9 mouse cellular contexts compared by ENCODE assay signal in the genomic region with DNA sequence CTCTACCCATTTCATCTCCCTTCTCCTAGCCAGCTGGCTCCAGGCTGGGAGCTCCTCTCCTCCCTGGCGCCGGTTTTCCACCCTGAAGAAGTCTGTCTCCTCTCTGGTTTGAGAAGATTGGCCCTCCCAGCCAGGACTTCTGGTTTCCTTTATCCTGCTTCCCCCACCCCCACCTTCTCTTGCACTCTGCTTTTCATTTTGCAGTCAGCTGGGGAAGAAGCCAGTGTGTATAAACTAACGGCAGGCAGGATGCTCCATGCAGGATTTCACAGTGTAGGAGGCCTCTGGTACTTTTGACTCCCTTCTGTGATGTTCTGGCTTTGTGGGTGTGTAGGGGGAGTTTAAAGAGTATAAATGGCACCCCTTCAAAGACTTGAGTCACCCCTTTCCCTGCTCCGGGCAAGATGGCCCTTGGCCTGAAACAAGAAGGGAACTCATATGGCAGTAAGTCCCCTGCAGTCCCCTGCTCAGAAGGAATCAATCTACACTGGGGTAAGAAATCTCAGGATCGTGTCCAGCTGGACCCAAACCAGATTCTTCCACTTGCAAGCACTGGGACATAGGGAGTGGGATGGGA. TPM values are rescaled to one million over a fixed set of nuclear protein-coding genes. Genes with fewer than 3 reads are reported as not detected.
DNase-seq lines count a peak whose midpoint lies in the region; ATAC-seq and TF ChIP-seq lines count a peak whose summit lies in the region.
"Had no signal": no experiment of that assay in that cellular context is flagged by ENCODE, and none has a peak within 500 bp of the region (broad histone marks: within the 10 kb centered on the region; RNA-seq: fewer than 3 reads in every experiment).

No protein-coding gene starts in this region.

- no peaks in the 10 kb centered on the region for H3K9me3 ChIP-seq in midbrain, postnatal 0 days (ENCODE audit: low read length)
- H3K9me3 ChIP-seq in midbrain, embryonic 10.5 days (replicated peaks), result no peaks in the 10 kb centered on the region
- no peaks in the 10 kb centered on the region for H3K9me3 ChIP-seq in intestine, embryonic 14.5 days (ENCODE audit: control insufficient read depth, low read length)
- no peaks in the 10 kb centered on the region for H3K9me3 ChIP-seq in stomach, embryonic 16.5 days (replicated peaks; ENCODE audit: control insufficient read depth, low read length)

- intact Hi-C loops in gastrocnemius, adult 2 months (cut with DNase I), result no loop called here

- H3K27ac ChIP-seq in gastrocnemius, adult 2 months, result peak overlapping the region; percentile 41
- H3K27ac ChIP-seq in midbrain, postnatal 0 days (ENCODE audit: low read depth, low read length), result no peak overlapping the region
- H3K27ac ChIP-seq in midbrain, embryonic 10.5 days (replicated peaks), result no peak overlapping the region
- H3K27ac ChIP-seq in intestine, embryonic 14.5 days (ENCODE audit: low read depth), result peak overlapping the region; percentile 79
- peak overlapping the region; percentile 82 for H3K27ac ChIP-seq in stomach, embryonic 16.5 days (ENCODE audit: low read length)

- no peaks in the 10 kb centered on the region for H3K27me3 ChIP-seq in midbrain, postnatal 0 days (ENCODE audit: insufficient read depth, low read length)
- H3K27me3 ChIP-seq in midbrain, embryonic 10.5 days (ENCODE audit: low read depth, poor library complexity, severe bottlenecking), result no peaks in the 10 kb centered on the region
- no peaks in the 10 kb centered on the region for H3K27me3 ChIP-seq in intestine, embryonic 14.5 days (replicated peaks; ENCODE audit: control insufficient read depth, insufficient read depth, low read length)
- H3K27me3 ChIP-seq in stomach, embryonic 16.5 days (ENCODE audit: control insufficient read depth, insufficient read depth, low read length), result no peaks in the 10 kb centered on the region

- no peaks in the 10 kb centered on the region for H3K4me1 ChIP-seq in midbrain, postnatal 0 days (ENCODE audit: insufficient read depth, low read length)
- no peaks in the 10 kb centered on the region for H3K4me1 ChIP-seq in midbrain, embryonic 10.5 days
- H3K4me1 ChIP-seq in intestine, embryonic 14.5 days (replicated peaks; ENCODE audit: control insufficient read depth, insufficient read depth, low read length), result peaks cover 4% of the 10 kb centered on the region; the same call in 1 of the 2 replicates
- peaks cover 8% of the 10 kb centered on the region for H3K4me1 ChIP-seq in stomach, embryonic 16.5 days (ENCODE audit: control insufficient read depth, insufficient read depth, low read length)

- H3K4me3 ChIP-seq in gastrocnemius, adult 2 months, result no peak overlapping the region
- H3K4me3 ChIP-seq in midbrain, postnatal 0 days (ENCODE audit: low read depth, low read length), result no peak overlapping the region
- H3K4me3 ChIP-seq in midbrain, embryonic 10.5 days, result no peak overlapping the region
- no peak overlapping the region for H3K4me3 ChIP-seq in intestine, embryonic 14.5 days (ENCODE audit: low read depth, low read length)
- H3K4me3 ChIP-seq in stomach, embryonic 16.5 days (replicated peaks; ENCODE audit: low read length), result no peak overlapping the region

- DNase-seq in gastrocnemius, adult 2 months, result peak; percentile 49
- no peak for DNase-seq in gastrocnemius, adult 8-10 months (ENCODE audit: low spot score in 2 of 2)
- peak; percentile 35 for DNase-seq in midbrain, postnatal 0 days (ENCODE audit: low spot score)
- DNase-seq in midbrain, embryonic 10.5 days (ENCODE audit: low spot score), result no peak
- DNase-seq in intestine, embryonic 14.5 days (ENCODE audit: low spot score), result no peak
- DNase-seq: adrenal gland, postnatal 25 days had no signal

- H3K36me3 ChIP-seq in midbrain, postnatal 0 days (ENCODE audit: insufficient read depth, low read length), result no peaks in the 10 kb centered on the region
- no peaks in the 10 kb centered on the region for H3K36me3 ChIP-seq in midbrain, embryonic 10.5 days
- no peaks in the 10 kb centered on the region for H3K36me3 ChIP-seq in intestine, embryonic 14.5 days (ENCODE audit: control insufficient read depth, insufficient read depth, low read length)
- no peaks in the 10 kb centered on the region for H3K36me3 ChIP-seq in stomach, embryonic 16.5 days (ENCODE audit: control insufficient read depth, insufficient read depth, low read length)

- no peak overlapping the region for H3K4me2 ChIP-seq in midbrain, postnatal 0 days (ENCODE audit: low read depth, low read length, poor library complexity, severe bottlenecking)
- H3K4me2 ChIP-seq in intestine, embryonic 14.5 days (ENCODE audit: low read length), result peak overlapping the region; percentile 18; the same call in 1 of the 2 replicates
- H3K4me2 ChIP-seq in stomach, embryonic 16.5 days (ENCODE audit: low read depth, low read length), result no peak overlapping the region

- 54% methylated on average over 5 of the region's 5 CpGs for WGBS in midbrain, postnatal 0 days
- WGBS in midbrain, embryonic 10.5 days, result 61% methylated on average over 5 of the region's 5 CpGs
- 28% methylated on average over 5 of the region's 5 CpGs for WGBS in intestine, embryonic 14.5 days
- 33% methylated on average over 5 of the region's 5 CpGs for WGBS in stomach, embryonic 16.5 days

- no peak overlapping the region for H3K9ac ChIP-seq in midbrain, postnatal 0 days (replicated peaks; ENCODE audit: low read length, poor library complexity, severe bottlenecking)
- no peak overlapping the region for H3K9ac ChIP-seq in intestine, embryonic 14.5 days (ENCODE audit: low read length)
- peak overlapping the region; percentile 49 for H3K9ac ChIP-seq in stomach, embryonic 16.5 days (ENCODE audit: low read length)

- TF ChIP-seq CTCF in gastrocnemius, adult 2 months (IDR thresholded peaks at IDR 0.05), result no peak
- TF ChIP-seq CTCF in midbrain, postnatal 0 days (IDR thresholded peaks at IDR 0.05), result no peak

- no peak for ATAC-seq in midbrain, postnatal 0 days (ENCODE audit: low FRiP score)
- ATAC-seq in intestine, embryonic 14.5 days (replicated peaks; ENCODE audit: low FRiP score, low TSS enrichment, low read depth), result peak; percentile 68; the same call in 1 of the 2 replicates
- peak; percentile 77 for ATAC-seq in stomach, embryonic 16.5 days (ENCODE audit: insufficient read depth, low FRiP score)
- ATAC-seq in megakaryocyte-erythroid progenitor cell, adult 5-6 weeks (replicated peaks; ENCODE audit: low FRiP score, low TSS enrichment, poor library complexity, severe bottlenecking), result no peak
- ATAC-seq in erythroblast, adult 5-6 weeks (replicated peaks; ENCODE audit: low FRiP score, poor library complexity, severe bottlenecking), result no peak

RNA-seq across cellular contexts. Expression of gene Ramp2, which starts 7.7 kb away (rescaled TPM):
- 10 to 100 TPM; 34.8 to 37.0 TPM for total RNA-seq in gastrocnemius, adult 2 months (2021)
- 10 to 100 TPM; 19.3 to 28.6 (median 25.4) TPM for total RNA-seq in gastrocnemius, adult 8-10 months (2022)
- total RNA-seq in midbrain, postnatal 0 days (2014; rRNA removed), result 55.0 and 67.5 TPM in 2 replicates
- 95.3 and 103 TPM in 2 replicates for polyA plus RNA-seq in midbrain, postnatal 0 days (2015; fragmentation: Nextera tagmentation; extraction: Ambion mirVana)
- 64.7 and 71.5 TPM in 2 replicates for polyA plus RNA-seq in midbrain, embryonic 10.5 days (2016; fragmentation: Nextera tagmentation; extraction: Ambion mirVana)
- 113 and 122 TPM in 2 replicates for polyA plus RNA-seq in intestine, embryonic 14.5 days (2014; fragmentation: Nextera tagmentation; extraction: Ambion mirVana)
- polyA plus RNA-seq in stomach, embryonic 16.5 days (2015; fragmentation: Nextera tagmentation; extraction: Ambion mirVana), result 95.8 and 106 TPM in 2 replicates
- total RNA-seq in megakaryocyte-erythroid progenitor cell, adult 5-6 weeks (2014; fragmentation: Nextera tagmentation), result not detected in 2 replicates
- not detected in 2 replicates for total RNA-seq in megakaryocyte-erythroid progenitor cell, adult 5-6 weeks (2017)
- total RNA-seq in erythroblast, adult 5-6 weeks (2015; ENCODE audit: low replicate concordance), result 2.7 TPM in 1 of 2 replicates, not detected in the other
- total RNA-seq in erythroblast, adult 5-6 weeks (2017; ENCODE audit: low replicate concordance), result not detected in 2 replicates

RNA-seq across cellular contexts. Expression of gene Ezh1, which starts 11.9 kb away (rescaled TPM):
- total RNA-seq in gastrocnemius, adult 2 months (2021), result 10 to 100 TPM; 25.9 to 26.3 TPM
- total RNA-seq in gastrocnemius, adult 8-10 months (2022), result 10 to 100 TPM; 24.3 to 31.0 (median 26.2) TPM
- total RNA-seq in midbrain, postnatal 0 days (2014; rRNA removed), result 26.5 and 40.0 TPM in 2 replicates
- polyA plus RNA-seq in midbrain, postnatal 0 days (2015; fragmentation: Nextera tagmentation; extraction: Ambion mirVana), result 25.4 and 25.9 TPM in 2 replicates
- polyA plus RNA-seq in midbrain, embryonic 10.5 days (2016; fragmentation: Nextera tagmentation; extraction: Ambion mirVana), result 11.1 and 11.2 TPM in 2 replicates
- polyA plus RNA-seq in intestine, embryonic 14.5 days (2014; fragmentation: Nextera tagmentation; extraction: Ambion mirVana), result 20.2 and 21.8 TPM in 2 replicates
- 18.5 and 21.8 TPM in 2 replicates for polyA plus RNA-seq in stomach, embryonic 16.5 days (2015; fragmentation: Nextera tagmentation; extraction: Ambion mirVana)
- total RNA-seq in megakaryocyte-erythroid progenitor cell, adult 5-6 weeks (2014; fragmentation: Nextera tagmentation), result 18.2 and 20.6 TPM in 2 replicates
- 13.8 and 20.3 TPM in 2 replicates for total RNA-seq in megakaryocyte-erythroid progenitor cell, adult 5-6 weeks (2017)
- total RNA-seq in erythroblast, adult 5-6 weeks (2015; ENCODE audit: low replicate concordance), result 161 and 177 TPM in 2 replicates
- 208 and 251 TPM in 2 replicates for total RNA-seq in erythroblast, adult 5-6 weeks (2017; ENCODE audit: low replicate concordance)

RNA-seq across cellular contexts. Expression of gene Vps25, which starts 15.3 kb away (rescaled TPM):
- 10 to 100 TPM; 40.2 to 53.4 TPM for total RNA-seq in gastrocnemius, adult 2 months (2021)
- 10 to 100 TPM; 44.9 to 48.1 (median 47.2) TPM for total RNA-seq in gastrocnemius, adult 8-10 months (2022)
- 77.3 and 82.3 TPM in 2 replicates for total RNA-seq in midbrain, postnatal 0 days (2014; rRNA removed)
- 130 and 144 TPM in 2 replicates for polyA plus RNA-seq in midbrain, postnatal 0 days (2015; fragmentation: Nextera tagmentation; extraction: Ambion mirVana)
- polyA plus RNA-seq in midbrain, embryonic 10.5 days (2016; fragmentation: Nextera tagmentation; extraction: Ambion mirVana), result 137 and 143 TPM in 2 replicates
- polyA plus RNA-seq in intestine, embryonic 14.5 days (2014; fragmentation: Nextera tagmentation; extraction: Ambion mirVana), result 143 and 150 TPM in 2 replicates
- 133 and 141 TPM in 2 replicates for polyA plus RNA-seq in stomach, embryonic 16.5 days (2015; fragmentation: Nextera tagmentation; extraction: Ambion mirVana)
- 112 and 137 TPM in 2 replicates for total RNA-seq in megakaryocyte-erythroid progenitor cell, adult 5-6 weeks (2014; fragmentation: Nextera tagmentation)
- total RNA-seq in megakaryocyte-erythroid progenitor cell, adult 5-6 weeks (2017), result 44.7 and 71.5 TPM in 2 replicates
- total RNA-seq in erythroblast, adult 5-6 weeks (2015; ENCODE audit: low replicate concordance), result 83.8 and 91.5 TPM in 2 replicates
- total RNA-seq in erythroblast, adult 5-6 weeks (2017; ENCODE audit: low replicate concordance), result 25.0 and 31.3 TPM in 2 replicates

RNA-seq across cellular contexts. Expression of gene Wnk4, which starts 22.2 kb away (rescaled TPM):
- total RNA-seq in gastrocnemius, adult 2 months (2021), result under 1 TPM; 0.08 to 0.22 TPM
- under 1 TPM in 3 of 4 experiments, not detected in 1; 0.12 to 0.49 (median 0.32) TPM for total RNA-seq in gastrocnemius, adult 8-10 months (2022)
- 4.2 and 8.1 TPM in 2 replicates for total RNA-seq in midbrain, postnatal 0 days (2014; rRNA removed)
- polyA plus RNA-seq in midbrain, postnatal 0 days (2015; fragmentation: Nextera tagmentation; extraction: Ambion mirVana), result 7.5 and 9.2 TPM in 2 replicates
- 5.4 and 8.0 TPM in 2 replicates for polyA plus RNA-seq in midbrain, embryonic 10.5 days (2016; fragmentation: Nextera tagmentation; extraction: Ambion mirVana)
- polyA plus RNA-seq in intestine, embryonic 14.5 days (2014; fragmentation: Nextera tagmentation; extraction: Ambion mirVana), result 12.6 and 14.4 TPM in 2 replicates
- 23.5 and 28.0 TPM in 2 replicates for polyA plus RNA-seq in stomach, embryonic 16.5 days (2015; fragmentation: Nextera tagmentation; extraction: Ambion mirVana)
- total RNA-seq in megakaryocyte-erythroid progenitor cell, adult 5-6 weeks (2014; fragmentation: Nextera tagmentation), result 0.25 and 1.4 TPM in 2 replicates
- 0.05 and 0.30 TPM in 2 replicates for total RNA-seq in megakaryocyte-erythroid progenitor cell, adult 5-6 weeks (2017)
- total RNA-seq in erythroblast, adult 5-6 weeks (2015; ENCODE audit: low replicate concordance), result 2.3 and 17.7 TPM in 2 replicates
- 1.5 and 6.0 TPM in 2 replicates for total RNA-seq in erythroblast, adult 5-6 weeks (2017; ENCODE audit: low replicate concordance)

RNA-seq across cellular contexts. Expression of gene Cntd1, which starts 40.7 kb away (rescaled TPM):
- under 1 TPM; 0.20 to 0.36 TPM for total RNA-seq in gastrocnemius, adult 2 months (2021)
- total RNA-seq in gastrocnemius, adult 8-10 months (2022), result under 1 TPM in 3 of 4 experiments, not detected in 1; 0.29 to 0.53 (median 0.34) TPM
- total RNA-seq in midbrain, postnatal 0 days (2014; rRNA removed), result not detected in 2 replicates
- polyA plus RNA-seq in midbrain, postnatal 0 days (2015; fragmentation: Nextera tagmentation; extraction: Ambion mirVana), result 0.25 and 0.42 TPM in 2 replicates
- 1.6 and 1.8 TPM in 2 replicates for polyA plus RNA-seq in midbrain, embryonic 10.5 days (2016; fragmentation: Nextera tagmentation; extraction: Ambion mirVana)
- polyA plus RNA-seq in intestine, embryonic 14.5 days (2014; fragmentation: Nextera tagmentation; extraction: Ambion mirVana), result 1.1 TPM in 2 replicates
- polyA plus RNA-seq in stomach, embryonic 16.5 days (2015; fragmentation: Nextera tagmentation; extraction: Ambion mirVana), result 0.70 and 1.2 TPM in 2 replicates
- 2.3 and 3.7 TPM in 2 replicates for total RNA-seq in megakaryocyte-erythroid progenitor cell, adult 5-6 weeks (2014; fragmentation: Nextera tagmentation)
- total RNA-seq in megakaryocyte-erythroid progenitor cell, adult 5-6 weeks (2017), result 2.1 and 4.2 TPM in 2 replicates
- total RNA-seq in erythroblast, adult 5-6 weeks (2015; ENCODE audit: low replicate concordance), result 0.96 TPM in 1 of 2 replicates, not detected in the other
- 2.2 and 5.4 TPM in 2 replicates for total RNA-seq in erythroblast, adult 5-6 weeks (2017; ENCODE audit: low replicate concordance)

Comparison
In these comparisons a context has a peak if more than half of its experiments do, and no peak if none do; other contexts are left out.
1. DNase-seq: peak in gastrocnemius, adult 2 months (single experiment) and midbrain, postnatal 0 days (single experiment); none in gastrocnemius, adult 8-10 months (0 of 2), midbrain, embryonic 10.5 days (single experiment) and intestine, embryonic 14.5 days (single experiment).
2. H3K27ac ChIP-seq: peak in gastrocnemius, adult 2 months (single experiment), intestine, embryonic 14.5 days (single experiment) and stomach, embryonic 16.5 days (single experiment); none in midbrain, postnatal 0 days (single experiment) and midbrain, embryonic 10.5 days (single experiment).
3. ATAC-seq: peak in intestine, embryonic 14.5 days (single experiment) and stomach, embryonic 16.5 days (single experiment); none in midbrain, postnatal 0 days (single experiment), megakaryocyte-erythroid progenitor cell, adult 5-6 weeks (single experiment) and erythroblast, adult 5-6 weeks (single experiment).
4. RNA of gene Ramp2, which starts 7.7 kb away (total RNA-seq): 55.0 to 67.5 TPM in midbrain, postnatal 0 days, 34.8 to 37.0 TPM in gastrocnemius, adult 2 months and 19.3 to 28.6 TPM in gastrocnemius, adult 8-10 months; not detected in megakaryocyte-erythroid progenitor cell, adult 5-6 weeks and 2.7 TPM in erythroblast, adult 5-6 weeks; every median in the first group is over 4 times any median in the second.